Mouse (Mus musculus) MEL (cell line): Measurements from ENCODE around the gene Il3ra. TPM values are rescaled to one million over a fixed set of nuclear protein-coding genes. Genes with fewer than 3 reads are reported as not detected.
A peak's percentile ranks its signal among the peaks of the same experiment; 100 is the strongest.

Source experiments
- DNase-seq: peaks from one replicate; pipeline ENCODE4 v3.0.0; 2011; ENCODE audit warnings: low read depth, low spot score
- H3K27ac ChIP-seq: 2 replicates; pipeline ENCODE4 v1.5.1; 2012; ENCODE audit warnings: low read depth, mild to moderate bottlenecking, control low read depth, low read length, moderate library complexity; ENCODE audit not compliant: control insufficient read depth
- H3K27me3 ChIP-seq, 2 experiments: fragments of 150-350 bp in 1 of 2; sonication (generic) in 1 of 2; 2 replicates each; pipeline ENCODE4 v1.6.1; 2012; ENCODE audit warnings: low read length in 2 of 2, mild to moderate bottlenecking in 2 of 2, improper control_type of control experiment in 1 of 2, moderate library complexity in 1 of 2; ENCODE audit not compliant: insufficient read depth in 2 of 2, control insufficient read depth in 1 of 2
- H3K36me3 ChIP-seq, 2 experiments: 2 replicates each; pipeline ENCODE4 v1.6.1; 2012 to 2014; ENCODE audit warnings: low read length in 2 of 2, improper control_type of control experiment in 1 of 2, inconsistent platforms in 1 of 2, mild to moderate bottlenecking in 1 of 2; ENCODE audit not compliant: insufficient read depth in 2 of 2, control insufficient read depth in 1 of 2
- H3K4me1 ChIP-seq, 2 experiments: fragments of 150-350 bp in 1 of 2; sonication (generic) in 1 of 2; 2 replicates each; pipeline ENCODE4 v1.6.1; 2012; ENCODE audit warnings: low read length in 2 of 2, improper control_type of control experiment in 1 of 2, mild to moderate bottlenecking in 1 of 2; ENCODE audit not compliant: insufficient read depth in 2 of 2, control insufficient read depth in 1 of 2
- H3K4me3 ChIP-seq, 2 experiments: fragments of 150-350 bp in 1 of 2; sonication (generic) in 1 of 2; 2 replicates each; pipeline ENCODE4 v1.5.1; 2012; ENCODE audit warnings: low read depth in 2 of 2, low read length in 2 of 2, mild to moderate bottlenecking in 2 of 2, moderate library complexity in 2 of 2, control low read depth in 1 of 2, improper control_type of control experiment in 1 of 2; ENCODE audit not compliant: control insufficient read depth in 1 of 2, insufficient read depth in 1 of 2
- H3K79me2 ChIP-seq: 2 replicates; pipeline ENCODE4 v1.6.1; 2012; ENCODE audit warnings: mild to moderate bottlenecking, low read length, moderate library complexity; ENCODE audit not compliant: control insufficient read depth, poor library complexity, insufficient read depth
- H3K9ac ChIP-seq: 2 replicates; pipeline ENCODE4 v1.6.1; 2012; ENCODE audit warnings: low read depth, mild to moderate bottlenecking, control low read depth, low read length, moderate library complexity; ENCODE audit not compliant: control insufficient read depth, poor library complexity, severe bottlenecking
- H3K9me3 ChIP-seq: fragments of 150-350 bp; sonication (generic); replicated peaks from 2 replicates; pipeline ENCODE4 v1.6.1; 2012; ENCODE audit warnings: mild to moderate bottlenecking, low read length, improper control_type of control experiment, moderate library complexity; ENCODE audit not compliant: insufficient read depth
- BHLHE40 ChIP-seq: IDR thresholded peaks from 2 replicates; pipeline ENCODE4 v1.6.1; 2012; ENCODE audit warnings: low read depth, mild to moderate bottlenecking, inconsistent platforms, low read length, improper control_type of control experiment, borderline replicate concordance
- CHD1 ChIP-seq: IDR thresholded peaks from 2 replicates; pipeline ENCODE4 v1.6.1; 2012; ENCODE audit warnings: low read depth, mild to moderate bottlenecking, inconsistent platforms, low read length, improper control_type of control experiment
- CHD2 ChIP-seq: IDR thresholded peaks from 2 replicates; pipeline ENCODE4 v1.6.1; 2011; ENCODE audit warnings: low read length, improper control_type of control experiment
- ELF1 ChIP-seq: IDR thresholded peaks from 2 replicates; pipeline ENCODE4 v1.6.1; 2014; ENCODE audit warnings: low read depth, mild to moderate bottlenecking, inconsistent platforms, low read length, improper control_type of control experiment, moderate library complexity
- EP300 ChIP-seq, 2 experiments: IDR thresholded peaks; 2 replicates each; pipeline ENCODE4 v1.6.1; 2011; ENCODE audit warnings: improper control_type of control experiment in 2 of 2, low read length in 2 of 2, low read depth in 1 of 2, mild to moderate bottlenecking in 1 of 2
- GABPA ChIP-seq: IDR thresholded peaks from 2 replicates; pipeline ENCODE4 v1.6.1; 2012; ENCODE audit warnings: low read depth, mild to moderate bottlenecking, inconsistent platforms, low read length, improper control_type of control experiment, moderate library complexity
- GATA1 ChIP-seq: IDR thresholded peaks from 2 replicates; pipeline ENCODE4 v1.6.1; 2011; ENCODE audit warnings: low read depth, low read length, improper control_type of control experiment
- HCFC1 ChIP-seq: IDR thresholded peaks from 2 replicates; pipeline ENCODE4 v1.6.1; 2012; ENCODE audit warnings: low read depth, mild to moderate bottlenecking, inconsistent platforms, low read length, improper control_type of control experiment, moderate library complexity
- JUND ChIP-seq: IDR thresholded peaks from 2 replicates; pipeline ENCODE4 v1.6.1; 2011; ENCODE audit warnings: low read depth, mild to moderate bottlenecking, improper control_type of control experiment, low read length
- KAT2A ChIP-seq: conservative IDR thresholded peaks from 2 replicates; pipeline ENCODE4 v1.6.1; 2012; ENCODE audit warnings: low read depth, low read length, improper control_type of control experiment, inconsistent platforms
- MAFK ChIP-seq: IDR thresholded peaks from 2 replicates; pipeline ENCODE4 v1.6.1; 2011; ENCODE audit warnings: low read depth, mild to moderate bottlenecking, low read length, improper control_type of control experiment, borderline replicate concordance
- MAX ChIP-seq: IDR thresholded peaks from 2 replicates; pipeline ENCODE4 v1.6.1; 2011; ENCODE audit warnings: low read length, improper control_type of control experiment
- MXI1 ChIP-seq: IDR thresholded peaks from 2 replicates; pipeline ENCODE4 v1.6.1; 2011; ENCODE audit warnings: mild to moderate bottlenecking, low read depth, low read length, improper control_type of control experiment
- MYC ChIP-seq: IDR thresholded peaks from 2 replicates; pipeline ENCODE4 v1.6.1; 2011; ENCODE audit warnings: low read depth, mild to moderate bottlenecking, low read length, improper control_type of control experiment, moderate library complexity
- NELFE ChIP-seq: IDR thresholded peaks from 2 replicates; pipeline ENCODE4 v1.6.1; 2011; ENCODE audit warnings: low read depth, low read length, improper control_type of control experiment
- RCOR1 ChIP-seq: IDR thresholded peaks from 2 replicates; pipeline ENCODE4 v1.6.1; 2012; ENCODE audit warnings: low read depth, mild to moderate bottlenecking, inconsistent platforms, low read length, improper control_type of control experiment
- SIN3A ChIP-seq: IDR thresholded peaks from 2 replicates; pipeline ENCODE4 v1.6.1; 2012; ENCODE audit warnings: low read length, improper control_type of control experiment, inconsistent platforms
- TAL1 ChIP-seq: IDR thresholded peaks from 2 replicates; pipeline ENCODE4 v1.6.1; 2012; ENCODE audit warnings: mild to moderate bottlenecking, inconsistent platforms, low read length, moderate library complexity, mixed read lengths
- TCF12 ChIP-seq: IDR thresholded peaks from 2 replicates; pipeline ENCODE4 v1.6.1; 2014; ENCODE audit warnings: low read depth, mild to moderate bottlenecking, inconsistent platforms, low read length, improper control_type of control experiment, moderate library complexity
- USF1 ChIP-seq: IDR thresholded peaks from 2 replicates; pipeline ENCODE4 v1.6.1; 2014; ENCODE audit warnings: low read depth, mild to moderate bottlenecking, inconsistent platforms, low read length, improper control_type of control experiment, moderate library complexity
- USF2 ChIP-seq, 2 experiments: IDR thresholded peaks; 2 replicates each; pipeline ENCODE4 v1.6.1; 2011 to 2012; ENCODE audit warnings: improper control_type of control experiment in 2 of 2, low read length in 2 of 2, borderline replicate concordance in 1 of 2, inconsistent platforms in 1 of 2, low read depth in 1 of 2, mild to moderate bottlenecking in 1 of 2; ENCODE audit not compliant: insufficient read depth in 1 of 2
- ZC3H11A ChIP-seq: IDR thresholded peaks from 2 replicates; pipeline ENCODE4 v1.6.1; 2012; ENCODE audit warnings: low read depth, mild to moderate bottlenecking, inconsistent platforms, low read length, improper control_type of control experiment
- ZKSCAN1 ChIP-seq: IDR thresholded peaks from 2 replicates; pipeline ENCODE4 v1.6.1; 2012; ENCODE audit warnings: low read depth, mild to moderate bottlenecking, inconsistent platforms, low read length, improper control_type of control experiment, moderate library complexity
- polyA plus RNA-seq, 2 experiments: library from polyadenylated mRNA; stranded (reverse) in 1 of 2; unstranded in 1 of 2; fragments of >175 nt in 1 of 2; fragments of >200 nt in 1 of 2; gene quantifications; 2 replicates each; pipeline versions ENCODE4 v1.2.1 to v1.2.4; 2012; ENCODE audit warnings: low replicate concordance in 2 of 2, low read depth in 1 of 2; ENCODE audit not compliant: insufficient read length in 2 of 2, insufficient read depth in 1 of 2, missing spikeins in 1 of 2
- total RNA-seq: library from RNA; depleted of rRNA; stranded (reverse); fragments of 300-350 nt; gene quantifications from 2 replicates; pipeline ENCODE4 v1.2.3, GENCODE M21; 2012

Il3ra gene
- total and polyA plus RNA-seq, 3 experiments: 0.42 to 0.74 TPM; not detected in 1

- Histone ChIP-seq H3K27ac (no peak overlapping the region), H3K36me3 (no peaks in the 10 kb centered on the region), H3K4me3 (no peak overlapping the region; a peak in 2 of 4 replicates), H3K9ac (no peak overlapping the region), H3K27me3 (no peaks in the 10 kb centered on the region), H3K9me3 (no peaks in the 10 kb centered on the region), H3K4me1 (no peaks in the 10 kb centered on the region), H3K79me2 (no peaks in the 10 kb centered on the region)
- TF ChIP-seq ELF1 (no peak), SIN3A (no peak), ZKSCAN1 (no peak), EP300 (IDR thresholded peaks at IDR 0.05; ENCODE audit: low read depth in 1 of 2, low read length in 2 of 2) (no peak), MXI1 (no peak), TAL1 (no peak), HCFC1 (no peak), GABPA (no peak), CHD1 (no peak), BHLHE40 (no peak), ZC3H11A (no peak), CHD2 (no peak), USF2 (IDR thresholded peaks at IDR 0.05; ENCODE audit: borderline replicate concordance in 1 of 2, insufficient read depth in 1 of 2, low read depth in 1 of 2, low read length in 2 of 2) (no peak)
- DNase-seq: no peak
Measured at GRCm38 (mm10) chr14:14346813-14347100, 682 bp downstream of the Il3ra start.

- H3K9me3 ChIP-seq: no peaks in the 10 kb centered on the region; the same call in 1 of the 2 replicates
- no peak overlapping the region for H3K4me3 ChIP-seq
- no peak overlapping the region for H3K27ac ChIP-seq
Measured at GRCm38 (mm10) chr14:14347151-14347835, 1.2 kb downstream of the Il3ra start.

More at GRCm38 (mm10) chr14:14347151-14347835, 1.2 kb downstream of the Il3ra start:
- peak; percentile 14 for DNase-seq
- no peaks in the 10 kb centered on the region for H3K36me3 ChIP-seq
- no peaks in the 10 kb centered on the region for H3K4me1 ChIP-seq
- no peaks in the 10 kb centered on the region for H3K27me3 ChIP-seq
- TF ChIP-seq ZKSCAN1 (no peak), KAT2A (no peak), NELFE (no peak), MYC (no peak), USF1 (no peak), BHLHE40 (no peak), JUND (no peak), GATA1 (no peak), MAX (no peak), TAL1 (no peak), MXI1 (no peak), RCOR1 (no peak), MAFK (no peak), GABPA (no peak), TCF12 (no peak)
- no peak overlapping the region for H3K9ac ChIP-seq
- no peaks in the 10 kb centered on the region for H3K79me2 ChIP-seq
